Mouse (Mus musculus): ENCODE measurements around the gene Dusp2.
A peak's percentile ranks its signal among the peaks of the same experiment; 100 is the strongest.

Dusp2 gene

GRCm38 (mm10) chr2:127324456-127324855 lies 11.5 kb upstream of the Dusp2 start:
- DNase-seq = no peak

GRCm38 (mm10) chr2:127328090-127328851 lies 7.7 kb upstream of the Dusp2 start:
- no peak for DNase-seq

GRCm38 (mm10) chr2:127332807-127333570 lies 3.0 kb upstream of the Dusp2 start:
- DNase-seq = no peak

GRCm38 (mm10) chr2:127333945-127334603 lies 1.9 kb upstream of the Dusp2 start:
- DNase-seq = no peak

- DNase-seq = no peak
Observed at GRCm38 (mm10) chr2:127335078-127335541, 849 bp upstream of the Dusp2 start.

- no peak for DNase-seq
Observed at GRCm38 (mm10) chr2:127336497-127336832, 506 bp downstream of the Dusp2 start.

GRCm38 (mm10) chr2:127336885-127337284 lies 926 bp downstream of the Dusp2 start:
- DNase-seq = no peak

GRCm38 (mm10) chr2:127337531-127337930 lies 1.6 kb downstream of the Dusp2 start:
- peak; percentile 46 for DNase-seq

GRCm38 (mm10) chr2:127338012-127338411 lies 2.1 kb downstream of the Dusp2 start:
- no peak for DNase-seq

- DNase-seq = no peak
Observed at GRCm38 (mm10) chr2:127338416-127338815, 2.5 kb downstream of the Dusp2 start, which contains the start of gene Astl. TSS of gene Astl (plus strand) at chr2:127338639.

- no peak for DNase-seq
Observed at GRCm38 (mm10) chr2:127338833-127339232, 2.9 kb downstream of the Dusp2 start.

GRCm38 (mm10) chr2:127339262-127339661 lies 3.3 kb downstream of the Dusp2 start:
- DNase-seq = no peak

- no peak for DNase-seq
Observed at GRCm38 (mm10) chr2:127341159-127341558, 5.2 kb downstream of the Dusp2 start.

- no peak for DNase-seq
Observed at GRCm38 (mm10) chr2:127346334-127346733, 10.4 kb downstream of the Dusp2 start.

- peak; percentile 27 for DNase-seq
Observed at GRCm38 (mm10) chr2:127347147-127347985, 11.4 kb downstream of the Dusp2 start.

GRCm38 (mm10) chr2:127353881-127354280 lies 17.9 kb downstream of the Dusp2 start:
- DNase-seq = no peak

- DNase-seq = peak; percentile 53
Observed at GRCm38 (mm10) chr2:127362459-127363281, 26.7 kb downstream of the Dusp2 start, which contains the start of gene Adra2b. TSS of gene Adra2b (plus strand) at chr2:127363208.

GRCm38 (mm10) chr2:127363282-127363652 lies 27.3 kb downstream of the Dusp2 start:
- no peak for DNase-seq

- no peak for DNase-seq
Observed at GRCm38 (mm10) chr2:127363696-127364095, 27.7 kb downstream of the Dusp2 start.

- no peak for DNase-seq
Observed at GRCm38 (mm10) chr2:127364452-127364851, 28.5 kb downstream of the Dusp2 start.

- DNase-seq = no peak
Observed at GRCm38 (mm10) chr2:127367126-127367820, 31.3 kb downstream of the Dusp2 start.

Data from cerebellum, adult 11-12 months (tissue).